Mouse (Mus musculus) neural tube, embryonic 13.5 days (tissue): ENCODE results near the gene Med15. TPM values are rescaled to one million over a fixed set of nuclear protein-coding genes. Genes with fewer than 3 reads are reported as not detected.

Experiments used
- ATAC-seq: fragments of 200-750 bp; cut with Nextera tagmentation; 2 replicates; pipeline ENCODE4 v1.8.0; 2017; ENCODE audit warnings: low read depth, mild to moderate bottlenecking, moderate TSS enrichment, moderate library complexity
- H3K27ac ChIP-seq: fragments of 300-500 bp; sonication (generic); replicated peaks from 2 replicates; pipeline ENCODE4 v1.5.1; 2015; ENCODE audit warnings: moderate library complexity, mild to moderate bottlenecking, inconsistent platforms
- H3K27me3 ChIP-seq: fragments of 300-500 bp; sonication (generic); 2 replicates; pipeline ENCODE4 v1.6.1; 2015; ENCODE audit warnings: mild to moderate bottlenecking, inconsistent platforms
- H3K36me3 ChIP-seq: fragments of 300-500 bp; sonication (generic); 2 replicates; pipeline ENCODE4 v1.6.1; 2015; ENCODE audit warnings: mild to moderate bottlenecking, inconsistent platforms
- H3K4me1 ChIP-seq: fragments of 300-500 bp; sonication (generic); replicated peaks from 2 replicates; pipeline ENCODE4 v1.6.1; 2015; ENCODE audit warnings: inconsistent platforms
- H3K4me2 ChIP-seq: fragments of 300-500 bp; sonication (generic); 2 replicates; pipeline ENCODE4 v1.6.1; 2015; ENCODE audit warnings: inconsistent platforms, mild to moderate bottlenecking, moderate library complexity
- H3K4me3 ChIP-seq: fragments of 300-500 bp; sonication (generic); 2 replicates; pipeline ENCODE4 v1.5.1; 2015; ENCODE audit warnings: mild to moderate bottlenecking, inconsistent platforms
- H3K9ac ChIP-seq: fragments of 300-500 bp; sonication (generic); 2 replicates; pipeline ENCODE4 v1.6.1; 2015; ENCODE audit warnings: moderate library complexity, mild to moderate bottlenecking, inconsistent platforms
- H3K9me3 ChIP-seq: fragments of 300-500 bp; sonication (generic); 2 replicates; pipeline ENCODE4 v1.6.1; 2016; ENCODE audit warnings: inconsistent platforms
- WGBS: fragments of 180-500 bp; shearing (Covaris S2); methylation state at CpG from one replicate; pipeline ENCODE4 v1.1.7; 2015; 5-methylcytosine and 5-hydroxymethylcytosine counted together
- polyA plus RNA-seq: library from polyadenylated mRNA; unstranded; fragments of >200 nt; fragmentation: Nextera tagmentation; extraction: Ambion mirVana; gene quantifications from 2 replicates; pipeline ENCODE4 v1.2.1, GENCODE M21; 2015

The Med15 gene
- polyA plus RNA-seq, 1 experiment from 2014 or later = 46.6 TPM

GRCm38 (mm10) chr16:17729974-17730373, 2.7 kb downstream of the Med15 start:
- Histone ChIP-seq H3K27ac (no peak overlapping the region), H3K9me3 (no peaks in the 10 kb centered on the region), H3K4me2 (no peak overlapping the region), H3K9ac (no peak overlapping the region), H3K4me3 (no peak overlapping the region), H3K4me1 (peaks cover 4% of the 10 kb centered on the region; the same call in 1 of the 2 replicates), H3K27me3 (peaks cover 9% of the 10 kb centered on the region), H3K36me3 (no peaks in the 10 kb centered on the region)
- no peak for ATAC-seq

GRCm38 (mm10) chr16:17727179-17727861, 5.4 kb downstream of the Med15 start:
- H3K36me3 ChIP-seq = no peaks in the 10 kb centered on the region
- H3K9ac ChIP-seq = no peak overlapping the region
- no peak overlapping the region for H3K27ac ChIP-seq
- no peak overlapping the region for H3K4me3 ChIP-seq
- H3K4me2 ChIP-seq = peak overlapping the region; percentile 17; the same call in 1 of the 2 replicates
- 12% methylated on average over 5 of the region's 5 CpGs for WGBS
- H3K27me3 ChIP-seq = no peaks in the 10 kb centered on the region; the same call in 1 of the 2 replicates
- peaks cover 4% of the 10 kb centered on the region; the same call in 1 of the 2 replicates for H3K4me1 ChIP-seq
- no peak for ATAC-seq
- H3K9me3 ChIP-seq = no peaks in the 10 kb centered on the region

GRCm38 (mm10) chr16:17724448-17724847, 8.2 kb downstream of the Med15 start:
- Histone ChIP-seq H3K27me3 (no peaks in the 10 kb centered on the region), H3K4me3 (no peak overlapping the region), H3K4me2 (no peak overlapping the region), H3K4me1 (peaks cover 21% of the 10 kb centered on the region), H3K9me3 (no peaks in the 10 kb centered on the region), H3K27ac (no peak overlapping the region), H3K36me3 (0 out of 2 replicates have a peak, but pooled peaks cover 2% of the 10 kb centered on the region), H3K9ac (no peak overlapping the region)
- ATAC-seq = no peak
- 92% methylated on average over 3 of the region's 3 CpGs for WGBS

GRCm38 (mm10) chr16:17723325-17723626, 9.4 kb downstream of the Med15 start:
- WGBS = 84% methylated on average over 1 of the region's 1 CpGs
- 0 out of 2 replicates have a peak, but pooled peaks cover 3% of the 10 kb centered on the region for H3K36me3 ChIP-seq
- H3K9me3 ChIP-seq = no peaks in the 10 kb centered on the region
- peaks cover 21% of the 10 kb centered on the region for H3K4me1 ChIP-seq
- peak overlapping the region; percentile 92; the same call in 1 of the 2 replicates for H3K4me2 ChIP-seq
- no peak overlapping the region for H3K27ac ChIP-seq
- H3K9ac ChIP-seq = no peak overlapping the region
- ATAC-seq = no peak
- peak overlapping the region; percentile 92; the same call in 1 of the 2 replicates for H3K4me3 ChIP-seq
- H3K27me3 ChIP-seq = no peaks in the 10 kb centered on the region

- Histone ChIP-seq H3K27me3 (no peaks in the 10 kb centered on the region), H3K4me1 (peaks cover 19% of the 10 kb centered on the region), H3K9ac (peak overlapping the region; percentile 97), H3K9me3 (no peaks in the 10 kb centered on the region), H3K4me2 (peak overlapping the region; percentile 92), H3K36me3 (0 out of 2 replicates have a peak, but pooled peaks cover 3% of the 10 kb centered on the region), H3K4me3 (peak overlapping the region; percentile 92), H3K27ac (peak overlapping the region; percentile 84)
- peak; percentile 92 for ATAC-seq
- 2% methylated on average over 44 of the region's 44 CpGs for WGBS
Observed at GRCm38 (mm10) chr16:17722461-17723324, 10.0 kb downstream of the Med15 start.

GRCm38 (mm10) chr16:17721822-17722460, 10.8 kb downstream of the Med15 start:
- Histone ChIP-seq H3K9ac (peak overlapping the region; percentile 97), H3K4me3 (peak overlapping the region; percentile 92), H3K4me1 (peaks cover 17% of the 10 kb centered on the region), H3K27ac (peak overlapping the region; percentile 84), H3K9me3 (no peaks in the 10 kb centered on the region), H3K36me3 (0 out of 2 replicates have a peak, but pooled peaks cover 3% of the 10 kb centered on the region), H3K27me3 (no peaks in the 10 kb centered on the region), H3K4me2 (peak overlapping the region; percentile 92)
- WGBS = 6% methylated on average over 10 of the region's 10 CpGs
- ATAC-seq = peak; percentile 4; the same call in 1 of the 2 replicates

- Histone ChIP-seq H3K36me3 (0 out of 2 replicates have a peak, but pooled peaks cover 3% of the 10 kb centered on the region), H3K4me2 (peak overlapping the region; percentile 92), H3K9me3 (no peaks in the 10 kb centered on the region), H3K4me1 (peaks cover 17% of the 10 kb centered on the region), H3K27me3 (no peaks in the 10 kb centered on the region), H3K9ac (peak overlapping the region; percentile 97), H3K27ac (no peak overlapping the region), H3K4me3 (peak overlapping the region; percentile 92)
- 75% methylated on average over 9 of the region's 9 CpGs for WGBS
- no peak for ATAC-seq
Observed at GRCm38 (mm10) chr16:17721114-17721808, 11.4 kb downstream of the Med15 start.

GRCm38 (mm10) chr16:17717791-17718190, 14.9 kb downstream of the Med15 start:
- Histone ChIP-seq H3K4me2 (no peak overlapping the region), H3K9me3 (no peaks in the 10 kb centered on the region), H3K27me3 (no peaks in the 10 kb centered on the region), H3K4me1 (peaks cover 17% of the 10 kb centered on the region), H3K9ac (no peak overlapping the region), H3K27ac (no peak overlapping the region), H3K4me3 (no peak overlapping the region), H3K36me3 (0 out of 2 replicates have a peak, but pooled peaks cover 3% of the 10 kb centered on the region)
- ATAC-seq = no peak
- WGBS = 92% methylated on average over 1 of the region's 1 CpGs

GRCm38 (mm10) chr16:17707541-17707940, 25.1 kb downstream of the Med15 start:
- 89% methylated on average over 1 of the region's 1 CpGs for WGBS
- Histone ChIP-seq H3K9me3 (no peaks in the 10 kb centered on the region), H3K4me2 (no peak overlapping the region), H3K27me3 (no peaks in the 10 kb centered on the region), H3K4me1 (no peaks in the 10 kb centered on the region), H3K36me3 (peaks cover 10% of the 10 kb centered on the region), H3K4me3 (no peak overlapping the region), H3K9ac (no peak overlapping the region), H3K27ac (no peak overlapping the region)
- no peak for ATAC-seq

- peaks cover 43% of the 10 kb centered on the region for H3K36me3 ChIP-seq
- 89% methylated on average over 2 of the region's 2 CpGs for WGBS
- no peaks in the 10 kb centered on the region for H3K4me1 ChIP-seq
- H3K9me3 ChIP-seq = no peaks in the 10 kb centered on the region
- H3K4me3 ChIP-seq = no peak overlapping the region
- no peak for ATAC-seq
- H3K27me3 ChIP-seq = no peaks in the 10 kb centered on the region
- H3K4me2 ChIP-seq = no peak overlapping the region
- H3K9ac ChIP-seq = no peak overlapping the region
- H3K27ac ChIP-seq = no peak overlapping the region
Observed at GRCm38 (mm10) chr16:17701043-17701405, 31.7 kb downstream of the Med15 start.

- ATAC-seq = no peak
- no peak overlapping the region for H3K4me3 ChIP-seq
- peaks cover 43% of the 10 kb centered on the region for H3K36me3 ChIP-seq
- no peaks in the 10 kb centered on the region for H3K27me3 ChIP-seq
- H3K27ac ChIP-seq = no peak overlapping the region
- 85% methylated on average over 3 of the region's 3 CpGs for WGBS
- H3K9me3 ChIP-seq = no peaks in the 10 kb centered on the region
- H3K4me2 ChIP-seq = no peak overlapping the region
- no peak overlapping the region for H3K9ac ChIP-seq
- no peaks in the 10 kb centered on the region for H3K4me1 ChIP-seq
Observed at GRCm38 (mm10) chr16:17700386-17701042, 32.2 kb downstream of the Med15 start.
